Mouse (Mus musculus): ENCODE data around the gene Fgfr2.

Gene Fgfr2

GRCm38 (mm10) chr7:132237191-132237590 lies 886.0 kb downstream of the Fgfr2 start:
- DNase-seq = no peak

- DNase-seq = peak in 1 of 2 experiments; percentile 25
Observed at GRCm38 (mm10) chr7:132236789-132237188, 886.4 kb downstream of the Fgfr2 start.

- DNase-seq = no peak
Observed at GRCm38 (mm10) chr7:132234250-132234649, 888.9 kb downstream of the Fgfr2 start.

- DNase-seq = no peak
Observed at GRCm38 (mm10) chr7:132233732-132234131, 889.4 kb downstream of the Fgfr2 start.

GRCm38 (mm10) chr7:132232937-132233336 lies 890.2 kb downstream of the Fgfr2 start:
- no peak for DNase-seq

GRCm38 (mm10) chr7:132231476-132231875 lies 891.7 kb downstream of the Fgfr2 start:
- no peak for DNase-seq

- peak in 1 of 2 experiments; percentile 53 for DNase-seq
Observed at GRCm38 (mm10) chr7:132230961-132231360, 892.2 kb downstream of the Fgfr2 start.

- no peak for DNase-seq
Observed at GRCm38 (mm10) chr7:132227075-132227640, 896.0 kb downstream of the Fgfr2 start.

GRCm38 (mm10) chr7:132226379-132227074 lies 896.6 kb downstream of the Fgfr2 start:
- DNase-seq = peak; percentile 96

- DNase-seq = no peak
Observed at GRCm38 (mm10) chr7:132223452-132224141, 899.6 kb downstream of the Fgfr2 start.

- peak in 1 of 2 experiments; percentile 43 for DNase-seq
Observed at GRCm38 (mm10) chr7:132214031-132214430, 909.1 kb downstream of the Fgfr2 start.

- DNase-seq = peak; percentile 88 to 89
Observed at GRCm38 (mm10) chr7:132213460-132213859, 909.7 kb downstream of the Fgfr2 start.

- DNase-seq = peak; percentile 79 to 83
Observed at GRCm38 (mm10) chr7:132211920-132212701, 911.0 kb downstream of the Fgfr2 start.

GRCm38 (mm10) chr7:132210616-132211015 lies 912.5 kb downstream of the Fgfr2 start:
- DNase-seq = no peak

- no peak for DNase-seq
Observed at GRCm38 (mm10) chr7:132208946-132209651, 914.1 kb downstream of the Fgfr2 start.

- DNase-seq = no peak
Observed at GRCm38 (mm10) chr7:132204073-132204612, 919.0 kb downstream of the Fgfr2 start.

GRCm38 (mm10) chr7:132199686-132200085 lies 923.5 kb downstream of the Fgfr2 start:
- no peak for DNase-seq

GRCm38 (mm10) chr7:132198806-132199205 lies 924.3 kb downstream of the Fgfr2 start:
- no peak for DNase-seq

GRCm38 (mm10) chr7:132197817-132198475 lies 925.2 kb downstream of the Fgfr2 start:
- DNase-seq = peak; percentile 52 to 59

- no peak for DNase-seq
Observed at GRCm38 (mm10) chr7:132196581-132196980, 926.6 kb downstream of the Fgfr2 start.

- peak; percentile 69 to 80 for DNase-seq
Observed at GRCm38 (mm10) chr7:132193606-132194005, 929.5 kb downstream of the Fgfr2 start.

- no peak for DNase-seq
Observed at GRCm38 (mm10) chr7:132187456-132187855, 935.7 kb downstream of the Fgfr2 start.
